Mouse (Mus musculus) midbrain, embryonic 10.5 days (tissue): ENCODE measurements around the gene Cyren. TPM values are rescaled to one million over a fixed set of nuclear protein-coding genes. Genes with fewer than 3 reads are reported as not detected.

Experiments
- DNase-seq: peaks from one replicate; pipeline ENCODE4 v3.0.0-alpha.2; 2017; ENCODE audit warnings: low spot score
- H3K27ac ChIP-seq: fragments of 300-500 bp; sonication (generic); replicated peaks from 2 replicates; pipeline ENCODE4 v1.5.1; 2016; ENCODE audit warnings: mild to moderate bottlenecking
- H3K27me3 ChIP-seq: fragments of 300-500 bp; sonication (generic); 2 replicates; pipeline ENCODE4 v1.6.1; 2016; ENCODE audit warnings: low read depth, mild to moderate bottlenecking; ENCODE audit not compliant: poor library complexity, severe bottlenecking
- H3K36me3 ChIP-seq: fragments of 300-500 bp; sonication (generic); 2 replicates; pipeline ENCODE4 v1.6.1; 2016; ENCODE audit warnings: mild to moderate bottlenecking, moderate library complexity
- H3K4me1 ChIP-seq: fragments of 300-500 bp; sonication (generic); 2 replicates; pipeline ENCODE4 v1.6.1; 2016
- H3K4me3 ChIP-seq: fragments of 300-500 bp; sonication (generic); 2 replicates; pipeline ENCODE4 v1.5.1; 2016; ENCODE audit warnings: mild to moderate bottlenecking, moderate library complexity
- H3K9me3 ChIP-seq: fragments of 300-500 bp; sonication (generic); replicated peaks from 2 replicates; pipeline ENCODE4 v1.6.1; 2016; ENCODE audit warnings: mild to moderate bottlenecking
- WGBS: fragments of 180-500 bp; shearing (Covaris S2); methylation state at CpG from one replicate; pipeline ENCODE4 v1.1.7; 2016; 5-methylcytosine and 5-hydroxymethylcytosine counted together
- polyA plus RNA-seq: library from polyadenylated mRNA; unstranded; fragments of >200 nt; fragmentation: Nextera tagmentation; extraction: Ambion mirVana; gene quantifications from 2 replicates; pipeline ENCODE4 v1.2.1, GENCODE M21; 2016

Gene Cyren
- polyA plus RNA-seq, 1 experiment from 2014 or later: 17.7 TPM

GRCm38 (mm10) chr6:34862381-34862780 is 15.5 kb downstream of the Cyren start:
- Histone ChIP-seq H3K4me3 (no peak overlapping the region), H3K36me3 (no peaks in the 10 kb centered on the region), H3K4me1 (peaks cover 16% of the 10 kb centered on the region), H3K27me3 (no peaks in the 10 kb centered on the region), H3K9me3 (no peaks in the 10 kb centered on the region), H3K27ac (no peak overlapping the region)
- WGBS: 93% methylated on average over 6 of the region's 6 CpGs
- no peak for DNase-seq

- WGBS: 92% methylated on average over 11 of the region's 11 CpGs
- DNase-seq: no peak
- Histone ChIP-seq H3K4me1 (peaks cover 9% of the 10 kb centered on the region), H3K4me3 (no peak overlapping the region), H3K27me3 (no peaks in the 10 kb centered on the region), H3K36me3 (no peaks in the 10 kb centered on the region), H3K9me3 (no peaks in the 10 kb centered on the region), H3K27ac (no peak overlapping the region)
These were observed 16.3 kb downstream of the Cyren start for GRCm38 (mm10) chr6:34861546-34862053.

GRCm38 (mm10) chr6:34832352-34832751 is 45.5 kb downstream of the Cyren start:
- Histone ChIP-seq H3K4me1 (no peaks in the 10 kb centered on the region), H3K4me3 (no peak overlapping the region), H3K27ac (no peak overlapping the region), H3K27me3 (no peaks in the 10 kb centered on the region), H3K9me3 (no peaks in the 10 kb centered on the region), H3K36me3 (no peaks in the 10 kb centered on the region)
- DNase-seq: no peak
- WGBS: 95% methylated on average over 5 of the region's 5 CpGs

GRCm38 (mm10) chr6:34824406-34824805 is 53.5 kb downstream of the Cyren start:
- Histone ChIP-seq H3K27me3 (no peaks in the 10 kb centered on the region), H3K36me3 (no peaks in the 10 kb centered on the region), H3K4me1 (no peaks in the 10 kb centered on the region), H3K27ac (no peak overlapping the region), H3K9me3 (no peaks in the 10 kb centered on the region), H3K4me3 (no peak overlapping the region)
- no peak for DNase-seq

Other genes starting within 250 kb of the Cyren start
- 2.9 and 4.7 TPM in 2 replicates for gene Agbl3, start 97.6 kb downstream of the Cyren start, polyA plus RNA-seq
- 1.9 and 2.1 TPM in 2 replicates for gene Tmem140, start 14.9 kb downstream of the Cyren start, polyA plus RNA-seq
- gene Wdr91, start 32.8 kb upstream of the Cyren start, polyA plus RNA-seq: 11.4 and 13.0 TPM in 2 replicates
- not detected in 2 replicates for gene Stra8, start 42.1 kb upstream of the Cyren start, polyA plus RNA-seq
- 0.25 and 0.48 TPM in 2 replicates for gene Slc23a4, start 110.3 kb upstream of the Cyren start, polyA plus RNA-seq